Mouse (Mus musculus) regulatory T cell (primary cell): ENCODE measurements at regions not wholly inside any gene's neighbourhood (a gene's known extent, or its start where the extent isn't known, plus 50 kb on each side); places are given as distances from the start of the nearest gene placed in this dataset.

Experiments
- in situ Hi-C: fragments of 300-600 bp; cut with MboI, MseI; formaldehyde crosslinking; loops from one replicate; pipeline ENCODE4 v1.15.1; 2025; ENCODE audit warnings: high pct_unique_total_duplicates

- in situ Hi-C loops = loop anchor here (5.0 kb wide), 1 partner anchor 90 kb away; no protein-coding TSS in a partner anchor
Measured at GRCm38 (mm10) chr8:92302694-92303093, 54.7 kb upstream of the Irx5 start.

GRCm38 (mm10) chr8:92301029-92301428, 56.4 kb upstream of the Irx5 start:
- in situ Hi-C loops = loop anchor here (5.0 kb wide), 1 partner anchor 89 kb away; no protein-coding TSS in a partner anchor

DNA sequence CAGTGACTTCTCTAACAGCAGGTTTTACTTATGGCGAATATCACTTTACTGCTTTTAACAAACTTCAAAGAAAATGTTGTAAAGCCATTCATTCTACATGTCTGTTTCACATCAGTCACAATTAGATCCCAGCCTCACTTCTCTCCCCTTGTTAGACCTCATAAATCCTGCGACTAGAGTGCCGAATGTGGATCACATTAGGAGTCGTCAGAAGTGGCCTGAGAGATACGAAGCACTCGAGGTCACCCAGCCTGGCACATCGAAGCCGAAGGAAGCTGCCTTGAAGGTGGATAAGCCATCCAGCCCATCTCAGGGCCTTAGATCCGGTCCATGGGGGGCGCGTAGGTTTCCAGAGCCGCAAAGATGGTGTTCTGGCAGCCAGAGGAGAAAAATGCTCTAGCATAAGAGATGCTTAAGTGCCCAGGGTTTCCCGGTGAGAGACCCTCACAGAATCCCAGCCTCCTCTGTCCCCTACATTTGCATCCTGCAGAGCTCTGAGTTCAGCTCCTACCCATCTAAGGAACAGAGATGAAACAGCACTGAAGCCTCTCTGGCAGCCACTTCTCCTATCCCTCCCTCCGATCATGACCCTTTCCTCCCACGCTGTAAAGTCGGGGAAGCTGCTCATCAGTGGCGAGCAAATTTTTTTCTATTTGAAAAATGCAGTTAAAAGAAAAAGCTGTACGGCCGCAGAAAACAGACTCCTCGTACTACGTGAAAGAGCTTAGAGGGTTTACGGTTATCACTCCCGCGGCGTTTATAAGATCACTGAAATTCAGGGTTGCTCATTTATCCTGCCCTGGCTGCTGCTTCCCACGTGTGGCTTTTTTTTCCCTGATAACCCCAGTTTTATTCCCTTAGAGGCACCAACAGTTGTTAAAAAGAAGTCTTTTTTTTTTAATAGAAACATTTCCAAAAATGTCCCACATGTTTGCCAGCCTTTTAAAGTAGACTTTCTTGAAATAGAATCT, 70.3 kb upstream of the Irx5 start:
- in situ Hi-C loops = no loop called here

DNA sequence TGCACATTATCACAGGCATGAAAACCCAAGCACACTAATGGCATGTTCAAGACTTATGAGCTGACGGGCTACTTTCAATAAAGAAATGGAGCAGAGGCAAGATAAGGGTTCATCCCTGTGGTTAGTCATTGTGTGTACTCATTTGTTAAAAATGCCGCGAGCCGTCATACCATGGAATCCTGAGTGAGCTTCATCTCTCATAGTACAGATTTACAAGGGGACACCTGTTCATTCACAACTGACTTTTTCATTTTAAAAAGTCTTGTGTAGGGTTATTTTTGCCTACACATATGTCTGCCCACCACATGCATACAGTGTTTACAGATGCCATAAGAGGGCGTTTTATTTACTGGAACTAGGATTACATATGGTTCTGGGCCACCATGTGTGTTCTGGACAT, 81.7 kb upstream of the Irx5 start:
- in situ Hi-C loops = no loop called here

DNA sequence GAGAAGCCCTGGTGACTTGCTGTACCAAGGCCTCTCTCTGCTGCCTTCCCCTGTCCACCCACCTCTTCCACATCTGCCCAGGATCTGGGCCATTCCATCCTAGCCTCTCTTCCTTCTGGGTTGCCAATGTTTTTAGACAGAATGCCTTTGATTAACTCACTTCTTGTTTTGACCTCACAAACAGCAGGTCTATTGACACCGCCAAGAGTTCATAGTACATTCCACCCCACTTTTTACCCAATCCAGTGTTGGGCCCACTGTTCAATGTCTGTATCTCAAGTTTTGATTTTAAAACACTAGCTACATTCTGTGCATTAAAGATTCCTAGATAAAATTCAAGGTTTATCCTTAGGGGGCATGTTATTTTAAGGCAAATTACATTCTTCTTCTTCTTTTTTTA, 84.7 kb upstream of the Irx5 start:
- in situ Hi-C loops = no loop called here

DNA sequence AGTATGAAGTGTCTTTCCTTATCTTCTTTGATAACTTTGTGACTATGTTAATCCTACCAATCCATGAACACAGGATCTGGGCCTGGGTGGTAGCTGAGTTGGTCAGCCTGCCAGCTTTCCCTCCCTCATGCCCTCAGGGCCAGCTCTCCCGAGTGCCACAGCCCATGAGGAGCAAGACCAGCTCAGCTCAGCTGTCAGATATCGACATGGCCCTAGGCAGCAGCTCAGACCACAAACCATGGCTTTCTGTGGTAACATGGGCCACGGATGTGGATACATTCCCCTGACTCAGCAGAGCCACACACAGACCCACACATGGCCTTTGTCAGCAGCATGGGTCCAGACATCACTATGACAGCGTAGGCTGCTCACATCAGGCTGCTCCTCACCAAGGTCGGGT, 85.4 kb upstream of the Irx5 start:
- in situ Hi-C loops = no loop called here

DNA sequence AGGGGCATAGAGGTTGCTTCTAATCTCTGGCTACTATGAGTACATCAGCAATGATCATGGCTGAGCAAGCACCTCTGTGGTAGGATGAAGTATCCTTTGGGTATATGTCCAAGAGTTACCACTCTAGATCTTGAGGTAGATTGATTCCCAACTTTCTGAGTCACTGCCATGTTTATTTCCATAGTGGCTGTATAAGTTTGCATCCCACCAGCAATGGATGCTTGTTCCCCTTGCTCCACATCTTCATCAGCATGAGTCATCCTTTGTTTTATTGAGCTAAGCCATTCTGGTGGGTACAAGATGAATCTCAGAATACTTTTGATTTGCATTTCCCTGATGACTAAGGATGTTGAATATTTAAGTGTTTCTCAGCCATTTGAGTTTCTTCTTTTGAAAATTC, 86.8 kb upstream of the Irx5 start:
- in situ Hi-C loops = no loop called here

DNA sequence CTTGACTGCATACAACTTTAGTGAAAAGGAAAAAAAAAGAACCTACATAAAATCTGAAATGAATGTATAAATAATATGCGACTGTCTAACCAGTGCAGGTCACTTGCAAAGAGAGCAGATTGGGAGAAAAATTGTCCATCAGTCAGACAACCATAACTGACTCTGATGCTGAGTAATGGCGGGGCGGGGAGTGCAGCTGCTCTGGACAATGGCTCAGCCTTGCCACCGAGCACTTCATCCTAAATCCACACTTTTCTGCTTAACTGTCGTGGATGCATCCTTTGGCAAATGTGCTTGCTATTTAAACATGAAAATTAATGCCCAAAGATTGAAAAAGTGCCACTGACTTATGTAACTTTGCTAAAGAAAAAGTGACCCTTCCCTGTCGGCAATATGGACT, 90.0 kb upstream of the Irx5 start:
- in situ Hi-C loops = no loop called here

DNA sequence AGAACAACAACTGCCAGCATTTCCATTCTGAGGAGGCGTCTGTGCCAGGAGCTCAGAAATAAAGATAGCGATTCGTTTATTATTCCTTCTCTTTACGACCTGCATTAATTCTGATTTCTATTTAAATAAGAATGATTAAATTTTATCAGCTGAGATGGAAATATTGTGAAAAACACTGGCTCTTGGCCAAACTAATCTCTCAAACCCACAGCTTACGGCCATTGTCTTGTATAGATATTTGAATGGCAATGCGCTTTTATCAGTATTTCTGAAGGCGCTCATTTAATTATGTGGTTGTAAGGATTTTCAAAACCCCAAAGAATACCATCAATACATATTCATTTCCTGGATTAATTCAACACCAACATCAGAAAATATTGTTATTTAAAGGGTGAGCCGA, 97.4 kb upstream of the Irx5 start:
- in situ Hi-C loops = no loop called here

- in situ Hi-C loops = no loop called here
Measured at GRCm38 (mm10) chr8:92258258-92258657, 99.2 kb upstream of the Irx5 start.

DNA sequence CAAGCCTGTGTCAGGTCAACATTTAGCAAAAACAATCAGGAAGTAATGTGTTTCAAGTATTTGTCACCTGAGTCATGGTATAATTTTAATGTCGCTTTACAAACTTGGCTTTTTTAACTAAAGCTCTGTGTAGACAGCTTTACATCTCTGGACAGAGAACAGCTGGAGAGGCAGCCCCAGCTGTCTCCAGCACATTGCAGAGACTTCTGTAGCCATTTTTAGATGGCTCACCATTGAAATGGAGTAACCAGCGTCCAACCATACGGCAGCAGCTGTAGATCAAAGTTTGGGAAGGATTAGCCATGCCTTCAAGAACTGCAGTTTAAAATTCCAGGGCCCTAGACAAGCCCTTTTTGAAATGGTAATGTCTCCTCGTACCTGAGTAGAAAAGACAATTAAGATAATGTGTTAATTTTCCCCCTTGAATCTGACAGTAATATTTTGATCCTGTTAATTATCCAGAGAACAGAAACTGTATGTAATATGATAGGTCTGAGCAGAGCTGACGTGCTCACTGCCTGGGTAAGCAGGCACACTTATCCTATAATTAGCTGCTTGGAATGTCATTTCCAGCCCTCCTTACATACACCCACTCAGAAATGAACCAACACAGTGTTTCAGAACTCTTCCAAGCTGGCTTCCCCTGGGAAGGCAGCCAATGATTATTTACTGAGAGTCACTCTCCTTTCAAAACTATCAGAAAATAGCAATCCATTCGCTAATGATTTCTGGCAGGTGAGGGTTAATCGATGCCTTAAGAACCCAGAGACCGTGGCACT, 104.6 kb upstream of the Irx5 start:
- in situ Hi-C loops = no loop called here

- in situ Hi-C loops = no loop called here
Measured at GRCm38 (mm10) chr8:92246301-92246700, 111.1 kb upstream of the Irx5 start.

DNA sequence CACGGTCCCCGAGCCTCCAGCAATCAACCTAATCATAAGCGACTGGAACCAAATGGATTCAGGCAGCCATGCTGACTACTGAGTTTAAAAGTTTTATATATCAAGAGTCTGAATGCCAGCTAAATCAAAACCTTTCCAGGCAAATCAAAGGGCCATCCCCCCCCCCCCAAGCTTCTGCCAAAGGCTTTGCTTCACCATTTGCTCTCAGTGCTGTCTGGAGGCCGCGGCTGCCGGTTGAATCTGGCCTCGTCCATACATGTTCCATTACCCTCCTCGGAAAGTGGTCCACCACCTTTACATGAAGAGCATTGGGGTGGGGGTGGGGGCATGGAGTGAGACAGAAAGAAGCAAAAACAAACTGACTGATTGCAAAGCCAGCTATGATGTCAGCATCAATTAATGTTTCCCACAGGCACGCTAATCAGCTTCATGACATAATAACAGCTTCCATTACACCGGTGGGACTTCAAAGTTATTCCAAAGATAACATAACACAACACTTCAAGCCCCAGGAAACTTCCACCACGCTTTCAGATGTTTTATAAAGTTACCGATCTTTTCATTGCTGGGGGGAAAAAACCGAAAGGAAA, 116.6 kb upstream of the Irx5 start:
- in situ Hi-C loops = no loop called here

GRCm38 (mm10) chr8:92231326-92232225, 125.8 kb upstream of the Irx5 start:
- in situ Hi-C loops = no loop called here

DNA sequence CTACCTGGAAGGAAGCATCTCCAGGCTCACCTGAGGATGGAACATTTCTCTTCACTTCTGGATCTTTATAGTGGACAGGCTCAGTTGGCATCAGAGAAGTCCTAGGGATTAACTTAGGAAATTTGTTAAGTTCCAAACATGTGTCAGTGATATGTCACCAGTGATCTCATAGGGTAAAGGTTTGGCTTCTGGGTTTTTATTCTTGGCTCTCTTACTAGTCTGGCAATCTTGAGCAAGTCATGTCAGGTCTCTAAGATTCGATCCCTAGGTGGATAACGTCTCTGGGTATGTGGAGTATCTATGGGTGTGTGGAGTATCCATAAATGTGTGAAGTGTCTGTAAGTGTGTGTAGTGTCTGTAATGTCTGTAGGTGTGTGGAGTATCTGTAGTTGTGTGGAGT, 127.9 kb upstream of the Irx5 start:
- in situ Hi-C loops = no loop called here

- in situ Hi-C loops = no loop called here
Measured at GRCm38 (mm10) chr8:92224929-92225328, 132.5 kb upstream of the Irx5 start.

- in situ Hi-C loops = no loop called here
Measured at GRCm38 (mm10) chr8:92222992-92223391, 134.4 kb upstream of the Irx5 start.

DNA sequence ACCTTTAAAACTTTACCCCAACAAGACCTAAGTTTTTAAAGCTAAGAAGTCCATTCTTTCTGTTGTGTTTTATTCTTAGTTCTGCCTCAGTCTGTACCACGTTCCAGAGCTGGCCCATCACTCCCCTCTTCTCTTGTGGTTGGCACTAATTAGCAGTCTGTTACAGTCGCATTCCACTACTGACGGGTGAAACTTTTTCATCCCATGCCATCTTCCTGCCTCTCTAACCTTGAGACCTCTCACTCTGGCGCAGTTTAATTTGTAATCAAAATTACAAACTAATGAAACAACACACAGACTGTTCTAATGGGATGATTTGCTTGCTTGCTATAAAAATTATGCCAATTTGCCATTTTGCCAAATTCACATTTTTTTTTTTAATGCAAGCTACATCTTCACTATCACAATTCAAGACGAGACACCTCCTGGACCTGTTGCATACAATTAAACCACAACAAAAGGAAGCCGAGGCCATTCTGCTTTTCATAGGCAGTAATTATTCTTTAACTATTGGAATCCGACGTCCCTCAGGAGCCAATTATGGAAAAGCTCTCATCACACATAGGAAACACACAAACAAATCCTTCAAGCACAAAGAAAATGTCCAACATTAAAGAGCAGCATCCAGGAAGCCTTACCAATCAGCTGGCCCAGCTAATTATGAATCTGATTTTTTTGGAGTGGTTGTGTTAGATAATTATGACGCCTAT, 138.1 kb upstream of the Irx5 start:
- in situ Hi-C loops = no loop called here

DNA sequence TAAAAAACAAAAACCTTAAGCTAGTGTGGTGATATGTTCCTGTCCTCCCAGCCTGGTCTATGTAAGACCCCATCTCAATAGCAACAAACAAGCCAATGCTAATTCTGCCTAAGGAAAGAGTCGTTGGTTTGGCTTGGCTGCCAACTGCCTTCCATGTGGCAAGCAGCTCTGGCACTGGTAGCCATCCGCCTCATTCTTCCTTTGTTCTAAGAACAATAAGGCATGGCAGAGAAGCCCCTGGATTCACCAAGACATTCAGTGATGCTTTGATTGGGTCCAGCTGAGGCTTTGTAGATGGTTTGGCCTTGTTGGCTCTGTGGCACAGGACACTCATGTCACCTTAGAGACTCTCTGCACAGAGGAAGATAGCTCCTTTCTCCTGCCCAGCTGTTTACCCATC, 139.9 kb upstream of the Irx5 start:
- in situ Hi-C loops = no loop called here

DNA sequence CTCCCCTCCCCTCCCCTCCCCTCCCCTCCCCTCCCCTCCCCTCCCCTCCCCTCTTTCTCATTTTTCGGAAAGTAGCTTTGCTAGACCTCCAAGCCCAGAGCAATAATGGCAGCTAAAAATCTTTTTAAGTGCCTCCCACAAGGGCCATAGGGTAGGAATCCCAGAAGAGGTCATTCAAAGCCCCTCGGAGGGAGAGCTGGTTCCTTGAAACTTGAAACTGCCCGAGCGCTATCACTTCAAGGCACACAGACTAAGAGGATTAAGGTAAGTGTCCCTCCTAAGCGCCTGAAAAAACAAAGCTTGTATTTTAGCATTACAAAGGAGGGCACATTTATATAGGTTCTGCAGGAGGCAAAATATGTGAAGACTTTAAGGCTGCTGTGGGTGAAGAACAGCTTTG, 141.2 kb upstream of the Irx5 start:
- in situ Hi-C loops = no loop called here
